Mouse (Mus musculus) gastrocnemius, postnatal 36 days (tissue): Measurements from ENCODE around the gene Fam135a. TPM values are rescaled to one million over a fixed set of nuclear protein-coding genes. Genes with fewer than 3 reads are reported as not detected.
"Not testable (repeated sequence)": the region's sequence is repeated elsewhere in the genome, so short reads cannot be mapped to it uniquely, and the experiment has no call there.

Experiments
- DNase-seq, 2 experiments: peaks; one replicate each; pipeline ENCODE4 v3.0.0; 2022
- intact Hi-C: fragments of 180-260 bp; cut with DNase I; formaldehyde crosslinking; loops from one replicate; pipeline ENCODE4 v1.15.1; 2025
- total RNA-seq, 2 experiments: library from RNA; stranded (reverse); gene quantifications; 2 replicates each; pipeline ENCODE4 v1.2.3; 2021

Gene Fam135a
- total RNA-seq, 2 experiments from 2014 or later = 15.3 to 17.8 TPM

DNA sequence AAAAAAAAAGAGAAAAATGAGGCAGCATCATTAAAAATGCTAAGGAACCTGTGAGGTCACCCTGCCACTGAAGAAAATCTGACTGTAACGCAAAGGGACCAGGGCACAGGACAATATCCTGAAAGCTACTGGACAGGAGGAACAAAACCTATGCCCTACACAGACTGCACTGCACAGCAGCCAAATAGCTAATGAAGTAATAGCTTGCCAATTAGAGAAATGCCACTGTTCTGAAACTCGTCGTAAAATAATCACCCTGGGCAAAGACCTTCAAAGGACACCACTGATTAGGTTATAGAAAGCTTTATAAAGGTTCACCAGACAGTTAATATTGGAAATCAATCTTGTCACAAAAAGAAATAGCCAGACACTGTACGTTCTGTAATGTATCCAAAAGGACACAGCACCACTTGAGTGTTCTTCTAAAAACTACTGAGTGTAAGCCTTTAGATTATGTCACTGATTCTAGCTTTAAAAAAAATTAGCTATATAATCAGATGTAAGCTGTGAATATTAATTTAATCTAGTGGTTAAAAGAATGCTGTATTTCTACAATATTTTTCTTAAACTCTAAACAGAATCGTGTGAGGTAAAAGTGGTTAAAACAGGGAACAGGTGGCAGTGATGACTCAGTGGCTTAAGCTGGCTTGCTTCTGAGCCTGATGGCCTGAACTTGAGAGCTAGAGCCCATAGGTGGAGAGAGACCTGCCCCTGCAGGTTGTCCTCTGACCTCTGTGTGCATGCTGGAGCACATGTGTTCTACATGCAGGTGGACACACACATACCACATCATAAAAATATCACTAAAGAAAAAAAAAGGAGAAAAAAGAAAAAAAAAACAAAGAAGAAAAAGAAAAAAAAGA lies 26.5 kb downstream of the Fam135a start:
- intact Hi-C loops = no loop called here
- no peak for DNase-seq

DNA sequence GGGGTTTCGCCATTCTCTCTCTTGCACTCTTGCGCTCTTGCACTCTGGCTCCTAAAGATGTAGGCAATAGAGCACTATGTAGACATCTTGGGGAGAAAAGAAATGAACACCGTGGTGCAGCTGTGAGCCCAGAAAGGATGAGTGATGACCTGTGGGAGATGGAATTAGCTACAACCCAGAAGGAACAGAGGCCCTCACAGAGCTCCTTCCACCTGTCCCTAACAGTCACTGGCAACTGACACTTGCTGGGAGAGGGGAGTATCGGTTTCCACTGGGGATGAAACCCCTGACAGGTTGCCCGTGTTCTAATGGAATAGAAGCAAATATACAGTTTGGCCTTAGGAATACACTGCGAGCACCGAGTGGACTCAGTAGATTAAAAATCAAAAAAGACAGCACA lies 31.3 kb downstream of the Fam135a start:
- intact Hi-C loops = no loop called here
- DNase-seq = no peak

DNA sequence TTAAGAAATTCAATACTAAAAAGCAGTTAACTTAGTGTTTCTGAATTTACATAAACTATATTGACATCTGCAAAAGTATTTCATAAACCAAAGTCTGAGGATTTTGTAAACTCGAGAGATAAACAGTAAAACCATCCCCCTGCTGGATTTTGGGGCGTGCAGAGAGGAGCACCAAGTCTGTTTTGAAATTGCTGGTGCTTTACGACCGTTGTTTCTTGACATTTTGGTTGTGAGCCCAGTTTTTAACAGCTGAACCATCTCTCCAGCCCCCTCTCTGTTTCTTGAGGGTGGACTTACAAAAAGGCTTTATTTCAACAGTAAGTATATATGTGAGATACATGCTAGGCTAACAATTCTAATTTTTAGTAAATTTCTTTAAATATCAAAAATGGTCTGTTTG lies 33.4 kb downstream of the Fam135a start:
- DNase-seq = no peak
- intact Hi-C loops = no loop called here

DNA sequence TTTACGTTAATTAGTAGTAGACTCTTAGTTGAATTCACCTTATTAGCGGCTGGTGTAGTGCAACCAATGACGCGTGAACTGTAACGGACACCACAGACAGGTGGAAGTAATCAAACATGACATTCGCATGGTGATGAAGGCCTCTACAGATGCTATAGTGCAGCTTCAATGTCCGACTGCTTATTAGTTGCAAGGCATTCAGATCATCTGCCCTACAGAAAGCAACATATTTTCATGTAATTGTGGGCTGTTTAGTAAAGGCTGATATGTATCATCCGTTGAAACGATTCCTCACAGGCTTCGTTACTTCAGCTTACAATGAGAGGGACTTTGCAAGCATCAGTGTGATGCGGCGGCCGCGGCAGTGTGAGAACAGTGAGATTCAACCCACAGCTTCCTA lies 44.4 kb downstream of the Fam135a start:
- DNase-seq = no peak
- intact Hi-C loops = no loop called here

DNA sequence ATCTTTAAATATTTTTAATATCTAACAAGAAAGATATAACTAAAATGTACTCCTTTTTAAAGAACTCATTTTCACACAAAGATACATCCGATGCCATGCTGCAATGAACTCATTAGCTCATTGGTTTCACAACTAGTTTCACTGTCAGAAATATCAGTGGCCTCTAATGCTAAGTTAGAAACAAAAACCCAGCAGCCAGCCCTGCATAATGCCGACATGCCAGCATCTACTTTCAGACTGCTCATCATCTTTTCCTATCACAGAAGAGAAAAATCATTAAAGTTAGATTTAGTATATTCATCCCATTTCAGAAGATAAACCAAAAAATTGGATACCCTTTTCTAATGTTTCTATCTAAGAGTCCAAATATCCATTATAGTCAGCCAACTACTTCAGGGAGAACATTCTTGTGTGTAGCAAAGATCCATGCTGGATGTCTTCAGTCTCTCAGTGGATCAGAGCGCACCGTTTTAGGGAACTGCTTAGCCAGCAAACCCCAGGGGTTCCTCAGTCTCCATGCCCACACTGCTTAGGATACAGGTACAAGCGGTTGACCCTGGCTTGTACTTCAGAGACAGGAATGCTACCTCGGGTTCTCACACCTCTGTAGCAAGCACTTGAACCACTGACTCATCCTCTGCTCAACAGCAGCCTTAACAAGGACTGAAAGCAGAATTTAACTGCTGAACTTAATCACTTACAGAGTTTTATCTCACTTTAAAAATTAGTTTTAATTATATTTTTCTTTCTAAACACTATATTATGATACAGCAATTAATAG lies 53.2 kb downstream of the Fam135a start:
- no peak for DNase-seq
- intact Hi-C loops = no loop called here

DNA sequence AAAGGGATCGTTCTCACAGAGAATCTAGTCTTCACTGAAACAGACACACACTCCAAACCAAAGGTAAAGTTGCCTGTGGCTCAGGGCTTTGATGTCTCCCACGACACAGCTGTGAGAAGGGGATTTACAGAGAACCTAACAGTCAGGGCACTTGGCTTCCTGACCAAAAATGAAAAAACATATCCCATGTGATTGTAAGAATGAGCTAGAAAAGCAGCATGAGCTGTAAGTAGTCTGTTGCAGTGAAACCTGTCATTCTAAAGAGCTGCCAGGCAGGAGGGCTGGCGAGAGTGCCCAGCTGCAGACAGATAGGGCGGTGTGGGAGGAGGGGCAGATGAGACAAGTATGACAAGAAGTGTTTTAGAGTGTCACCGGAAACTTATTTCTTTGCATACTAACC lies 54.5 kb downstream of the Fam135a start:
- DNase-seq = no peak
- intact Hi-C loops = no loop called here

DNA sequence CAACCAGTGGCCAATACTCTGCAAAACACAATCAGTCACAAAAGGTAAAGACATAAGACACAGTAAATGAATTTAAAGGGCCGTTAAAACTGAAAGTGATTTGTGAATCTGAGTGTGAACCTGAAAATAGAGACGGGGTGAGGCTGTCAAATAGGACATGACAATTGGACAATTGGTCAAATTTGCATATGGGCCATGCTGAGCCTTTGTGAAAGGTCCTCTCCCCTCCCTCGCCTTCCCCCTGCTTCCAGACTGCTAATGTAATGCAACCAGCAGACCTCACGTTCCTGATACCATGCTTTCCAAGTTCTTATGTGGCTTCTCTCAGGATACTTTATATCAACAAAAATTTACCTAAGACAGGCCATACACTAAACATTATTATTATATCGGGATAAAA lies 57.1 kb downstream of the Fam135a start:
- DNase-seq = no peak
- intact Hi-C loops = no loop called here

DNA sequence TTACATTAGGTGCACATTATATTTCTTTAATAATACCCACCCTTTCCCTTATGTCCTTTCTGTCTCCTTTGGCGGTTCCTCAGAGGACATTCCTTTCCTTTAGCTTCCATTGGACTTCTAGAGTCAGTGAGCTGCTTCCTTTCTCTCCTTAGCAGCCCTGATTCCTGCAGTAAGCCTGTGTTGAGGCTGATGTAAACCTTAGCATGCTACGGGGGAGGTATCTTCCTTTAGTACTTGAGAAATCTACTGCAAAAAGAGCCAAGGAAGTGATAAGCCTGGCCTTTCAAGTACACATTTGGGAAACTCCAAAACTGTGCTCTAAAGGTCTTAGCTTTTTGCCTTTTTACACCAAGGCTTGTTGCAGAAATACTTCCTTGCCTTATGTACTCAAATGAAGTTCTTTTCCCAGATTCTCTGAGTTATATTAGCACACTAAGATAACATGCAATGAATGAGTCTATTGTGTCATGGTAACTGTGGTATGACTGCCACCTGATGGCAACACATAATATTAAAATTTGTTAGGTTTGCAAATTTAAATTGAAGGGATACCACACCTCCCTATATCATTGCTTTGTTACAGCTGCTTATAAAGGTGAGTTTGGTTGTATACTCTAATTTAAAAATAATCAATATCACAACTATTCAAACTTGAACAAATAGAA lies 66.2 kb downstream of the Fam135a start:
- DNase-seq = no peak
- intact Hi-C loops = loop anchor here (5.0 kb wide), 1 partner anchor 212 kb away; no protein-coding TSS in a partner anchor

DNA sequence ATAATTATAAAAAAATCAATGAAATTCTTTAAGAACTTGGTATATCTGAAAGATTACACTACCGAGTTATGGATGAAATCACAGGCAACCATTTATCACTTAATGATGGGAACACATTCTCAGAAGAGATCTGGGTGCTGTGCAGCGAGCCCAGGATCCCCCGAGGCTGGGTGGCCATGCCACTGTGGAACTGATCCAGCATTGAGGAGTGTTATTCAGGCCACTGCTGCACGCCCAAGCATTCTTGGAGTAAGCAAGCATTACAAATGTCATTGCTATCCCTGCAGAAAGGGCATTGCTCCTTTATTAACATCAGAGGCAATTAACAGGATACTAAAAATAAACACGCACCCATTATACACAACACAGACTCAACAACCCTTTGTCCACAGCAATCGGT lies 89.3 kb downstream of the Fam135a start:
- intact Hi-C loops = no loop called here

DNA sequence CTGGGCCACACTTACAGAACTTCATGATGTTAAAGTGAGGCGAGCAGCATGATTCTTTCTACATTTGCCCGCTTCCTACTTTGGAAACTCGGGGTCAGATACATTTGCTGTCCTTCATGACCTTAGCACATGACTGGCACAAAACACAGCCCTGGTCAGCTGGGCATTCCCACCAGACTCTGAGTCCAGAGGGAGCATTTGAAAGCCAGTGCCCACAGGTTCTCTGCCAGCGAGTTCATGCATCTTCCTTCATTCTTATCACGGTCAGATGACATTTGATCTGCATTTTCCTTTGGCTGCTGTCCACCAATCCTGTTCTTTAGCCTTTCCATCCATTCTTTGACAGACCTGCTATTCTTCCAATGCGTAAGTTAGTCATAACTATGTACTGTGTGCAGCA lies 90.1 kb downstream of the Fam135a start:
- intact Hi-C loops = no loop called here
- DNase-seq = no peak

More for the DNA sequence above, 89.3 kb downstream of the Fam135a start:
- DNase-seq = no peak

DNA sequence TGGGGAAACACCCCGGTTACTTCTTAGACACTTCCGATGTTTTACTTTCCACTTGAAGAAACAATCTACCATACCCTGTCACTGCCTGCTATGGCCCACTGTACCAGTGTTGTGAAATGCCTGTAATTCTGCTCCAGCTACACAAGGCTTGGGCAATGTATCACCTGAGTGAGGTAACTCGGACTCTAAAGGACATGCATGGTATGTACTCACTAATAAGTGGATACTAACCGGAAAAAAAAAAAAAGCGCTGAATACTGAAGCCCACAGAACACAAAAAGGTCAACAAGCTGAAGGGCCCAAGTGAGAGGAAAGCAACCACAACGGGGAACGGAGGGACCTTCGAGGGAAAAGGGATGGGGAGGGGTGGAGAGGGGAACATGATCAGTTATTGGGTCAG lies 92.5 kb downstream of the Fam135a start:
- intact Hi-C loops = loop anchor here (5.0 to 10.0 kb wide), 3 partner anchors 85 to 183 kb away; partner anchors contain the start of gene Smap1
- DNase-seq = no peak

DNA sequence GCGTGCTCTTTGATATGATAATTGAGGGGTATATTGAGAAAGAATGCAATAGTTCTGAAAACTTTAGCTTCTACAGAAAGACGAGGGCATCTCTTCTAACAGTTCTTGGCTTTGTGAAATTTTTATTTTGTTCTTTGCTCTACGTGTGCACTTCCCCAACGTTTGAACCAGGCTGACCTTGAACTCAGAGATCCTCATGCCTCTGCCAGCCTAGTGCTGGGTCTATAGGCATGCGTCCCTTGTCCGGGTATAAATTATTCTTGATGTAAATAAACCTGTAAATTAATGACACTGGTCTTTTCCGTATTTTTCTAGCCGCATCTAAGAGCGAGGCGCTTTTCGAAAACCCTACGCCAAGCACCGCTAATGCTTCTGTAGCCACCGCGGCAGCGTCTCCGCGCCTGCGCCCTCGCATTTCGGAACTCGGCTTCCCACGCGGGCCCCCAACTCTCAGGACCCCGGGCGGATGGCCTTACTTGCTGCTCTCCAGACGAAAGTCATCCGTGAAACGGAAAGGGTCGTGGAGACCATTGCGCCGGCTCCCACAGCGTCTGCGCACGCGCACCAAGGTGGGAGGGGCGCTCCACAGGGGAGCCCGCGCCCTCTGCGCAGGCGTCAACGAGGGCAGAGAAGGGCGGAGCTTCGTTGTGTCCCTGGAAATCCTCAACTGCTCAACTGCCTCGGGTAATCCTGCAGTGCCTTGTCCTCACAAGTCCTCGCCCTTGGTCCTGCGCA lies 94.9 kb downstream of the Fam135a start, which contains the start of gene Sdhaf4:
TSS of gene Sdhaf4 (minus strand) at position 587 of the 735 bp plus-strand sequence.
- peak; percentile 87 to 91 for DNase-seq
- intact Hi-C loops = loop anchor here (5.0 to 10.0 kb wide), 3 partner anchors 83 to 180 kb away; partner anchors contain the start of gene Smap1

DNA sequence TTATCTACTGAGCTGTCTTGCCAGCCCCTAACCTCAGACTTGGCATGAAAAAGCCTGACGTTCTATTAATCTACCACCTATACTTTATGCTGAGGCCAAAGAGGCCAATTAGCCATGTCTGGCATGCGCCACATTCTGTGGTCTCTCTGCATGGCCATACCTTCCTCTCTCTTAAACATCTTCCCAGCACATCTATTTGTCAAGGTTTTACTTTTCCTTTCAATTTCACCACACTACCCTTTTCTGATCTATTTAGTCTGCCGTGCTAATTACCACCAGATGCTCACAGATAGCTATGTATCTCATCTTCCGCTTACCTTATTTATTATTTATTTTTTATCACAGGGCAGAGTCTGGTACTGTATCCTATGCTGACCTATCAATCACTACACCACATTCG lies 100.8 kb downstream of the Fam135a start:
- intact Hi-C loops = no loop called here
- no peak for DNase-seq

DNA sequence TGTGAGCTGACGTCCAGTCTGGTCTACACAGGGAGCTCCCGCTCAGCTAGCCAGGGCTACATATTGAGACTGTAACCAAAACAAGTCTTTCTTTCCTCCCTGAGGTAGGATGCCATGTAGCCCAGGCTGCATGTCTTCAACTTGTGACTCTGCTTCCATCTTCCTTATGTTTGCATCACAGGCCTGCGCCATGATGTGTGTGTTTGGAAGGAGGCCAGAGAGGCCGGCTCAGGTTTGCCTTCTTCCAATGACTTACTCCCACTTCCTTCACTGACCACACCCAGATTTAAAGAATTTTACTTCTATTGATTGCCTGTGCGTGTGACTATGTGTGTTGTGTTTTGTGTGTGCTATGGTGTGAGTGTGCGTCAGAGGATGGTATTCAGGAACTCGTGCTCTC lies 101.3 kb downstream of the Fam135a start:
- no peak for DNase-seq
- intact Hi-C loops = no loop called here

DNA sequence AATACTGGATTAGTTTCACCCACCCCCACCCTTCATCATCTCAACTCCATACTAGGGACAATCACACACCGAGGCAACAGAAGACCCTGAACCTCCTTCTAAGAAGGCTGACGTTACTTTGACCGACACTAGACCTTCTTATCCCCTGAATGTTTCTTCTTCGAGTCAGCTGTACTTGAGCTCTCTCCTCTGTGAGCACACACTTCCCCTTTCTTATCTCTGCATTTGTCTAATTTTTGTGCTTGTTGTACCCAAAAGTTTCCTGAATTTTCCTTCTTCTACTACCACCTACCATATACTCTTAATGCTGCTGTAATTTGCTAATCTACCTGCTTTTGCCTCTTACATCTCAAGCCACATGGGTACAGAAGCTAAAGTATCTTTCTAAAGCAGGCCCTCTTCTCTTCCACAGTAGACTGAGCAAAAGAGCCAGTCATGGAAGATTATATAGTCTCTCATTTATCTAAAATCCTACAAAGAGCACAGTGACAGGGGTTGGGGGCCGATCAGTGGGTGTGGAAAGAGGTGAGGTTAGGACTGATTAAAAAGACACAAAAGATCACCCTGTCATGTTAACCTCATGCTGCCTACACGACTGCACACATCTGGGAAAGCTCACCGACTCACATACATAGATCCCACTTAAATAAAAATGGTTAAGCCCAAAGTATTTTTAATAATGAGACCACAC lies 101.9 kb downstream of the Fam135a start:
- DNase-seq = no peak
- intact Hi-C loops = no loop called here

DNA sequence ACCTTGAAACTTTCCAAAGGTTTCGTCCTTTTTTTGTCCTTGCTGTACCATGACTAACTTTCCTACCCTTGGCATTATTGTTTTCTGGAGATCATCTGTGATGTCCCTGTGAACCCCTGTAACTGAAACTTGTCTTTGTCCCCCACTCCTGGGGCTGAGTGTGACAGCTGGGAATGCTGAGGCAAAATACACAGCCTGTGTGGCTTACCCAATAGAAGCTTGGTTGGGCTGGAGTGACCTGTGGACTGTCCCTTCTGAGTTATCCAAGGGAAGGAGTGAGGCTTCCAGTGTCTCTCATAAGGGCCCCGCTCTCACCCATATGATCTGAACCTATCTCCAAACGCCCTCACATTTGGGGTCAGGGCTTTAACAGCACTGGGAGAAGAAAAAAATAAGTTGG lies 102.6 kb downstream of the Fam135a start:
- DNase-seq = no peak
- intact Hi-C loops = no loop called here

DNA sequence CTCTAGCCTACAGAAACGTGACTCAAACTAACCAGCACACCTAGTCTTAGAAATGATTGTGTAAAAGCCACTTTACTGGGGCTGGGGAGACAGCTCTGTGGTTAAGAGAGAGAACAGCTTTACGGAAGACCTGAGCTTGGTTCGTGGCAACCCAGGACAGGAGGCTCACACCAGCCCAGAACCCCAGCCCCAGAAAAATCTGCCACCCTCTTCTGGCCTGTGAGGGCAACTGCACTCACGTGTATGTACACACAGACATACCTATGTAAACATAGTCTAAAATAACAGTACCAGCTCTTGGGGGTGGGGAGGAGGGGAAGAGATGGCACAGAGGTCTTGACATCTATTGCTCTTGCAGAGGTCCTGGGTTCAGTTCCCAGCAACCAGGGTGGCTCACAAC lies 104.7 kb downstream of the Fam135a start:
- intact Hi-C loops = no loop called here

DNA sequence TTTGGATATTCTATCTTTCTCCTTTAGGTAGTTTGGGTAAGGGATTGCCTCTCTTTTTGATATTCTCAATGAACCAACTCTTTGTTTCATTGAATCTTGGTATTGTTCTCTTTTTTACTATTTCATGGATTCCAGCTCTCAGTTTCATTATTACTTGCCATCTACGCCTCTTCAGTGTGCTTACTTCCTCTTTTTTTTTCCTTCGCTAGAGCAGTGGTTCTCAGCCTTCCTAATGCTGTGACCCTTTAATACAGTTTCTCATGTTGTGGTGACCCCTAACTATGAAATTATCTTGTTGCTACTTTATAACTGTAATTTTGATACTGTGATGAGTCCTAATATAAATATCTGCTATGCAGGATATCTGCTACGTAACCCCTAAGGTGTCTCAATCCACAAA lies 117.0 kb downstream of the Fam135a start:
- no peak for DNase-seq
- intact Hi-C loops = no loop called here

More for the DNA sequence above, 104.7 kb downstream of the Fam135a start:
- no peak for DNase-seq

DNA sequence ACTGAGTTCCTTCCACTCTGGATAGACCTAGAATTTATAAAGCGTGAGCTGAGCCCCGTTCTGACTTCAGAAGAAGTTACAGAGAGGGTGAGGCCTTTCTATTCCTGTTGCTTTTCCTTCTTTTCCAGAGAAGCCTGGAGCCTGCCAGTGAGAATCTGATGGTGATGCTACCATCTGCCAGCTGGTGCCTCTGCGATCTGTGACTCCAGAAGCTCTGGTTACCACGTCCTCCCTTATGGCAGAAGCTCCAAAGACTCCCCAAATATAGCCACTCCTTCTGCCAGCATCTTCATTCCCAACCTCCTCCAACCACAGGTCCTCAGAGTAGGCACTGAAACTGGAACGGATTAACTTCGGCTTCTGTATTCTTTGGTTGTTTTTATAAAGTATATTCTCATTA lies 121.9 kb downstream of the Fam135a start:
- intact Hi-C loops = no loop called here
- DNase-seq = no peak

DNA sequence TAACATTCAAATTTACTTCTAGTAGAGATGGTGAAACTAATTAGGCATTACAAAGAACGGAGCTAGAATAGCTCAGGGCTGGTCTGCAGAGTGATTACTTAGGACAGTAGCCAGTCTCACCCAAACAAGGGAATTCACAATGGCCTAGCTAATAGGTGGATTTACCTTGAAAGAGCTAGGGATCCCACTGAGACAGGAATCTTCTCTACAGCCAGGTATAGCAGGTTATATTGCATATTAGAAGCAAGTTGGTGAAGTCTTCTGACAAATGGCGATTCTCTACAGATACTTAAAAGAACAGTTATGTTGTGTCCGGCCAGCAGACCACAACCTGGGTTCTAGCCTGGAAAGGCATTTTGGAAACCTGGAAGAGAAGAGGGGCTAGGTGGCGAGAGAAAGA lies 129.0 kb downstream of the Fam135a start:
- DNase-seq, intact Hi-C loops: not testable (repeated sequence)
